Mouse (Mus musculus) thymus, postnatal 0 days (tissue): Measurements from ENCODE around the gene Ankrd22. TPM values are rescaled to one million over a fixed set of nuclear protein-coding genes. Genes with fewer than 3 reads are reported as not detected.
"Not testable (repeated sequence)": the region's sequence is repeated elsewhere in the genome, so short reads cannot be mapped to it uniquely, and the experiment has no call there.

Experiments used
- DNase-seq: peaks from one replicate; pipeline ENCODE4 v3.0.0-alpha.2; 2015; ENCODE audit warnings: low spot score
- polyA plus RNA-seq: library from polyadenylated mRNA; unstranded; fragments of >200 nt; fragmentation: Nextera tagmentation; extraction: Ambion mirVana; gene quantifications from 2 replicates; pipeline ENCODE4 v1.2.1, GENCODE M21; 2015

Gene Ankrd22
- polyA plus RNA-seq: 4.0 and 4.7 TPM in 2 replicates

DNA sequence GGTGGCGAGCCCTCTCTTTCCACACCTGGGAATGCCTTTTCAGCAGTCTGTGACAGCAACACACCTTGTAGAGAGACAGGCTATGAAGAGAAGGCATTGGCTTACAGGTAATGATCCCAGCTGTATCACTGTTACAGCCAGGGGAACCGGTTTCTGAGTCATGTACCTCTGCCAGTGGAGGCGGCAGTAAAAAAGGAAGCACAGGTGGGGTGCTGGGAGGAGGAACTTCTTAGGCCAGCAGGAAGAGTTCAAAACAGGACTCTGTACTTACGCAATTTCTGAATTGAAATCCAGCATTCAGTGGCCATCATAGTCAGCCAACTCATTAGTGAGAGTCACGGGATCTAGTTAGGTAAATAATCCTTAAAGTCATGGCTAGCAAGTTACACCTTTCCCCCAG is at the start of gene Ankrd22:
TSS of gene Ankrd22 (minus strand) at position 163 of the 400 bp plus-strand sequence.
- no peak for DNase-seq

DNA sequence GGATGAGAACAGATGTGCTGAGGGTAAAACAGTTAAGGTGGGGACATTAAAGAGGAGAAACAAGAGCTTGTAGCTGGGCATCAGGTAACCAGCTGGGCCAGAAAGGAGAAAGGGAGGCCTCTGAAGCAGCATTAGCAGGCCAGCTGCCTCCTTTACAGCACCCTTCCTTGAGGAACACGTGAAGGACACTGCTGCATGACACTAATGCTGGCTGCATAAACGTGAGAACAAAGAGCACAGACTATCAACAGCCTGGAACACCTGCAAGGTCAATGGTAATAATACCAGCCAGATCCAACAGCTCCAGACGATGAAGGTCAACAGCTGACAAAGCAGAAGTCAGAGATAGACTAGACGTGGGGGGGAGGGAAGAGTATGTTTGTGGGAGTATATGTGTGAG is 48.3 kb upstream of the Ankrd22 start:
- DNase-seq: no peak

DNA sequence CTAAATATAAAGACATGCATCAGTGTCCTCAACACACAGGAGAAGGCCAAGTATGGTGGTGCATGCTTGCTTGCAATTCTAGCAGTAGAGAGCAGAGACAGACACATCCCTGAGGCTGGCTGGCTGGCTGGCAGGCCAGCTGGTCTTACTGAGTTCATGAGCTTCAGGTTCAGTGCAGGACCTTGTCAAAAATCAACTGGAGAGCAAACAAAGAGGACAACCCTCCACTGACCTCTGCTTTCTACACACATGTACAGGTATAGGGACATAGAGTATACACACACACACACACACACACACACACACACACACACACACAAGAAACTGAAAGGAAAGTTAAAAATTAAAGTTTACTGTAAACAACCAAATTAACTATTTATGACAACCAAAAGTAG is 47.4 kb upstream of the Ankrd22 start:
- DNase-seq: no peak

DNA sequence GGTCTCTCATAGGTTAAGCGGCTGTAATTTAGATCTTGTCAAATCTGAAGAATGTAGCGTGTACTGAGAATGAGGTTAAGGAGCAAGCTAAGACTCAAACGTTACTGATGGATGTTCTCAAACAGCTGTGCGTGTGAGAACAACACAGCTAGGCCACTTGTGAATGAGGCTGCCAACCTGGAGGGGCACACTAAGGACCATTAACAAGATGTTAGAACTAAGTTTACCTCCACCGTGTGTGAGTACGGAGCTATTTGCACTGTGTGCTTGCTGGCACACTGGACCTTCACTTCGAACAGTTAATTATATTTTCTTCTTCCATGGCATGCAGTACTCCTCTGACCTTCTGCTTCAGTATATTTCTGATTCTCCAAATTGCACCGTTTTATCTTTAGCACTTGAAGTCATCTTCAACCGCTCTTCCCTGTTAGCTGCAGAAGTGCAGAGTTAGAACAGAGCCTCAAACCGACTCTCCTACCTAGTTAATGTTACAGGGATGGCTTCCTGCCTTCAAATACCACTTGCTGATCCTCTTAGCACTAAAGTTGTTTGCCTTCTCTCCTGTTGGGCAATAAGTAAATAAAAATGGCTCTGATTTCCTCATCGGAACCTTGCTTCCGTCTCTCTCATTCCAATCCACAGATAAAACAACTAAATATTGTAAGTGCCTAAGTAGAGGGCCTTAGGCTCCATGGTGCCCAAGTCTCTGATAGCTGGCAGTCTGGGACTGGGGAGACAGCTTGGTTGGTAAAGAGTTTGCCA is 46.8 kb upstream of the Ankrd22 start:
- DNase-seq: no peak

DNA sequence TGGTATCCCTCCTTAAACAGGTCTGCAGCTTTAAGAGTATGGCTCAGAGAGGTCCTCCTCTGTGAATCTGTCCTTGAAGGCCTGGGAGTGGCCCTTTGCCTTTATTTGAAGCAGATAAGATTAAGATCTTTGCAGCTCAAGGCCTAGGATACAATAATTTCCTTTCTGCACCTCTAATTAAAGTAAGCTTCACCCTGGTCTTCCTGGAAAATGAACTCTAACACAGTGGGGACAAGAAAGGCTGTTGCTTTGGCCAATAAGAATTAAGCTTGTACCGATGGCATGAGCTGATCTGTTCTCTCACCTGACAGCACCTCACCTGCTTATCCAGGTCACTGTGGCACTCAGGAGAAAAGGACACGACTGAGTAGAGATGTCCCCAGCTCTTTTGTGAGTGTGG is 45.0 kb upstream of the Ankrd22 start:
- no peak for DNase-seq

DNA sequence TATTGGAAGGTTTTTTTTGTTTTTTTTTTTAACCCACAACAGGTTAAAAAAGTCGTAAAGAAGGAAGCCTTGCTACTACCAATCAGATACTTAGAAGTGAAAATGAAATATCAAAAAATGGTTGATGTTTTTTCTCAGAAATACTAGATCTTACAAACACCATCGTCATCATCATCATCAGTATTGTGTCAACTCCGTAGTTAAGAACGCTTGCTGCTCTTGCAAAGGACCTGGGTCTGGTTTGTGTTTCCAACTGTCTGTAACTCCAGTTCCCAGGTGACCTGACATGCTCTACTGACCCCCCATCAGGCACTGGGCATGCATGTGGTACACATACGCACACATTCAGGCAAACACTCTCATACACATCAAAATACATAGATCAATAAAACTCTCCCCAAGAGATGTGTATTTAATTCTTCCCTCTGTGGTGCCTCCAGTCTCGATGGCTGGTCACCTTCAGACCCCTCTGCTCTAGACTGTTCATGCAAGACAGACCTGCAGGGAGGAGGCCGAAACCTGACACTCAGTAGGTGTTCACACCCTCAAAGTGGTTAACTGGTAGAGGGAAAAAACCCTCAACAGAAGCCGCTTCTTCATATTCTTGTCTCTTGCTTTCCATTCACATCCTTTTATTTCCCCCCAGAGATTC is 44.2 kb upstream of the Ankrd22 start:
- no peak for DNase-seq

DNA sequence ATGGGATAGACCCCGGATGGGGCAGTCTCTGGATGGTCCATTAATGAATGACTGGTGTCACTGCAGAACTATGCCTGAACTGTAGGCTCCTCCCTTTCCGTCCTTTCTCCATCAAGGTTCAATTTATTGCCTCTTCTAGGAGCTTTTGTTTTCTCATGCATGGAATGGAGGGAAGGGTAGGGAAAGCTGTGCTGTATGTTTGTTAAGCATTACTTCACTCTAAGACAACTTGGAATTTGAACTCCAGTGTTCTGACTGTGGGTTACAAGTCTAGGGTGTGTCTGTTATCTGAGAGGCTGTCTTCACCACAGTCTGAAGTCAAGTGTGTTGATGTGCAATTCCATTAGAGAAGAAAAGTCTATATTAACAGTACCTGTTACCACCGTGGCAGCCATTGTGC is 43.2 kb upstream of the Ankrd22 start:
- no peak for DNase-seq

DNA sequence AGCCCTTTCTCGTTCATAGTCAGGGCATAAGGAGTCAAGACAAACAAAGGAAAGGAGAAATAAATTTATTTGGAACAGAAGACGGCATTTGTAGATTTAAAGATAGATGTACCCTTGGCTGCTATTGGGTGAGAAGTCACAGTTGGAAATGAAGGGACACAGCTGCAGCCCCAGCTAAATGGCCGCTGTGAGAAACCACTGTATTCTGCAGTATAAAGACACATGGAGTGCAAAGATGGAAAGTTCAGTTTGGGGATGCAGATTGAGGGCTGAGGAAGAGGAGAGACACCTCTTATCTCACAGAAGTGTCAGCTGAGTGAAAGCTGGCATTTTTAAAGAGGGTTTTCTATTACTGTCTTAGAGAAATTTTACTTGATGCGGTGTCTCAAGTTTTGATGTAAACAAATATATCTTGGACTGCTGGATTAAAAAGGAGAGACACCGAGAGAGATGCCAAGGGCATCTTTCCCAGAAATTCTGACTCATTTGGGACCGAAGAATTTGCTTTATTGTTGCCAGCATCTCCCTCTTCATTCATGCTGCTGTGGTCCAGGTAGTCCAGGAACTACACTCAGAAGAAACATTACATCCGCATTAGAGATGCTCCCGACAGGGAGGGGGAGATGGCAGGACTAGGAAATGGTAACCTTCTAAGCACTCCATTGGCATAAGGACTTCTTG is 41.0 kb upstream of the Ankrd22 start:
- no peak for DNase-seq

DNA sequence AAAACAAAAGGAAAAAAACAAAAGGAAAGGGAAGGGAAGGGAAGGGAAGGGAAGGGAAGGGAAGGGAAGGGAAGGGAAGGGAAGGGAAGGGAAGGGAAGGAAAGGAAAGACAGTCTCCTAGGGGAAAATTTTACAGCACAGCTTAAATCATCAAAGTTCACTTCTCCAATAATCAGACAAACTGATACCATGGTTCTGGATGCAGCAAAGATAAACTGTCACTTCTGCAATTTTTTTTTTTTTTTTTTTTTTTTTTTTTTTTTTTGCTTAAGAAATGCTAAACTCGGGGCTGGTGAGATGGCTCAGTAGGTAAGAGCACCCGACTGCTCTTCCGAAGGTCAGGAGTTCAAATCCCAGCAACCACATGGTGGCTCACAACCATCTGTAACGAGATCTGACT is 40.3 kb upstream of the Ankrd22 start:
- DNase-seq: not testable (repeated sequence)

DNA sequence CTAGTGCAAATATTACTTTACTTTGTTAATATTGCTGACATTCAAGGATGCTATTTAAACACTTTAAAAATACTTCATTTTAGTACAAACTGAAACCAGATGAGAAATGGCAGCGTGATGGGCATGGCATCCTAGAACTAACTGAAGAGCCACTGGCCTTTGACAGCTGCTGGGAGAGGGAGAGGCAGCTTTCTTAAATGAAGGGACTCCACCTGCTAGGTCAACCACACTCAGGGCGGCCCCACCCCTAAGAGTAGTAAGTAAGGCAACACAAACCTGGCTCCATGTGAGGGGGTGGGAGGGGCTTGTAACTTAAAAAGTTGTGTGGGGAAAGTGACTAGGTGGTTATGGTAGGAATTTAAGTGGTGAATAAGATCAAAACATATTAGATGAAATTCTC is 36.8 kb upstream of the Ankrd22 start:
- DNase-seq: peak; percentile 28

DNA sequence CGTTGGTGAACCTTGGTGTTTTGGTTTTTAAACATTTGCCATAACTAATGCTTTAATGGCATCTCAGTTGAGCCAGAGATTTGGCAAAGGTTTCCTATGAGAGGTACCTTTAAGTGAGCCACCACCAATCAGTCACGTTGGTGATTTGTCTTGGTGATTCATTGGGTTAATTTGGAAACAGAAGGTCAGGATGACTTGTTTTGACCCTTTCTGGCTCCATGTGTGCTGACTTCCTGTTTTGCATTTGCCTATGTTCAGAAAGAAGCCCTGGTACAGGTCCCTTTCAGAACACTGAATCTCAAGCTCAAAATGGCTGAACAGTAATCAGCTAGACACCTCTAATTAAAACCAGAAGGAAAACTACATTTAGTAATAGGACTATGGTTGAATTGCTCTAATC is 33.6 kb upstream of the Ankrd22 start:
- DNase-seq: no peak

DNA sequence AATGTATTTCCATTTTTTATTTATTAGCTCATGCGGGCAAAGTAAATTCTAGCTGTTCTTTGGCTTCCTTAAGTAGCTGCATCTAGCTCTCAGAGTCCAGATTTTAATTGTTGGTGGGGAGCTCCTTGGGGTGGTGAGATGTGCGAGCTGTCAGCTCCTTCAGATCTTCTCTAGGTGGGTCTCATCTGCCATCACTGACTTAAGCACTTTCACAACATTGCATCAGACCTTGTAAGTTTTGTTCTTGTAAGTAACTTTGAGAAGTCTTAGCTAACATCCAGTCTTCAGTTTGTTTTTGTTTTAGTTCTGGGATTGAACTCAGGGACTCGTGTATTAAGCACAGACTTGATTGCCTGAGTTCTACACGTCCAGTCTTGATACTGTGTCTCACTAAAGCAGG is 33.0 kb upstream of the Ankrd22 start:
- DNase-seq: no peak

DNA sequence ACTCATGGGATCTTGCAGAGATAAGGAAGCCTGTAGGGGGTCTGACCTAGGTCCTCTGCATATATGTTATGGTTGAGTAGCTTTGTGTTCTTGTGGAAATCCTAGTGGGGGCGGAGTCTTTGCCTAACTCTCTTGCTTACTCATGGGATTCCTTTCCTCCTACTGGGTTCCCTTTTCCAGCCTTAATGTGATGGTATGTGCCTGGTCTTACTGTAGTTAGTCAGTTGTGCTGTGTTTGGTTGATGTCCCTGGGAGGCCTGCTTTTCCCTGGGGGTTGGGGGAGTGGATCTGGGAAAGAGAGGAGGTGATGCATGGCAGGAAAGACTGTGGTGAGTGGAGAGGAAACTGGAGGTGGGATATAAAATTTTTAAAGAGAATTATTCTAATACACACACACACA is 32.2 kb upstream of the Ankrd22 start:
- no peak for DNase-seq

DNA sequence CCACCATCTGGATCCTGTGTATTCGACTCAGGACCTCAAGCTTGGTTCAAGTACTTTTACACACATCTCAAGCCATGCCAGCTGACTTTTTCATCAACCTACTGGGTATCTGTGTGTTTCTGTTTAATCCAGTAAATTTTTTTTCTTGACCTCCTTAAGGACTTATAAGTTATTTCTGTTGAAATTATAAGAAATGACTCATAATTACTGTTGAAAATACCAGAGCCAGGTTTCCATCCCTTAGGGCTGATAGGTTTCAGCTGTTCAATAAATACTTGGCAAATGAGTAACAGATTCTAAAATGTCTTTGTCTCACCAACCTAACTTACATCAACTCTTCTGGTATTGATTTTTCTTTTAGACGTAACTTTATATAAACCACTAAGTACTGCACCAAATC is 29.2 kb upstream of the Ankrd22 start:
- no peak for DNase-seq

DNA sequence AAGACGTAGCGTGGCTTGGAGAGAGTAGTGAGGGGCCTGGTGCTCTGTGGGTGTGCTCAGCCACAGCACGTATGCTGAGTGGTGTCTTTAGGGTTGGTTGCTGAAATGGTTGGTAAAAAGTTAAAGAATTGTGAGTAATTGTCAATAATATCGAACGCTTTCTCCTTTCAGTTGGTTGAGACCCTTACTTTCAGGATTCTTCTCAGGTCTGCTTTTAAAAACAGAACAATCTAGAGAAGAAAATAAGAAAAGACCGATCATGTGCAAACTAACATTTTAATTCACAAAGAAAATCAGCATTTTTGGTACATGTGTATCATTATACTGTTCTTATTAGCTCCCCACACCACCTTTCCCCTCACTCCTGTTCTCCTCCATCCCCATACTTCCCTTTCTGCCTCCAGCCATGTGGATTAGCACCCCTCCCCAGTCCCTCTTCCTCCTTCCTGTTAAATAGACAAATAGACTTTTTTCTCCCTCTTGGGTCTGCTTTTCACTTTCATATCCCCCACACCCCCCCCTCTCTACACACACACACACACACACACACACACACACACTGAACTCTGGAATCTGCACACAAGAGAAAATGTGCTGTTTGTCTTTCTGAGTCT is 28.4 kb upstream of the Ankrd22 start:
- DNase-seq: no peak

DNA sequence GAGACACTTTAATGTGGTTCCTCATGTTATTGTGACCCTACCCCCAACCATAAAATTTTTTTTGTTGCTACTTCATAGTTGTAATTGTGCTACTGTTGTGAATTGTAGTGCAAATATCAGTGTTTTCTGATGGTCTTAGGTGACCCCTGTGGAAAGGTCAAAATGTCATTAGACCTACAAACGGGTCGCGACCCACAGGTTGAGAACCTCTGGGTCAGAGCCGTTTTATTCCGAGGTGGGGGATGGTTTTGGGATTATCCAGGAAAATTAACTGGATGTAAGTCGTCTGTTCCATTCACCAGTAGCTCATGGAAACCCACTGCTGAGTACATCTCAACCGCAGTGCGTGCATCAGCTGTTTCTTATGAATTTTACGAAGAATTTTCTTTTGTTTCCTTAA is 27.8 kb upstream of the Ankrd22 start:
- DNase-seq: no peak

DNA sequence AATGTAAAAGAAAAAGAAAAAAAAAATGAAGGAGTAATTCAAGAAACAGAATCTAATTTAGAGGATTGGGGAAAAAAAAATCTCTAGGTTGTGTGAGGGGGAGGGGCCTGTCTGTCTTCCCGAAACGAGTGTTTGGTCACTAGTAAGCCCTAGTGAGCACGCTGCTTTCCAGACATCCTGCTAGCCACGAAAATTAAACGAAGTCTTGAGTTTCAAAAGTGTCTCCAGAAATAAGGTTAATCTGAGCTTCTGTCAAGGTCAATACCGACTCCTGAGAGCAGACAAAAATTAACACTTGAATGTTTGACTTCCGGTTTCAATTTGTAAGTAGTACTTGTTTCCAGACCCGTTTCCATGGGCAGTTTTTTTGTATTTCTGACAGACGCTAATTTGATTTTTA is 27.3 kb upstream of the Ankrd22 start:
- DNase-seq: peak; percentile 46

DNA sequence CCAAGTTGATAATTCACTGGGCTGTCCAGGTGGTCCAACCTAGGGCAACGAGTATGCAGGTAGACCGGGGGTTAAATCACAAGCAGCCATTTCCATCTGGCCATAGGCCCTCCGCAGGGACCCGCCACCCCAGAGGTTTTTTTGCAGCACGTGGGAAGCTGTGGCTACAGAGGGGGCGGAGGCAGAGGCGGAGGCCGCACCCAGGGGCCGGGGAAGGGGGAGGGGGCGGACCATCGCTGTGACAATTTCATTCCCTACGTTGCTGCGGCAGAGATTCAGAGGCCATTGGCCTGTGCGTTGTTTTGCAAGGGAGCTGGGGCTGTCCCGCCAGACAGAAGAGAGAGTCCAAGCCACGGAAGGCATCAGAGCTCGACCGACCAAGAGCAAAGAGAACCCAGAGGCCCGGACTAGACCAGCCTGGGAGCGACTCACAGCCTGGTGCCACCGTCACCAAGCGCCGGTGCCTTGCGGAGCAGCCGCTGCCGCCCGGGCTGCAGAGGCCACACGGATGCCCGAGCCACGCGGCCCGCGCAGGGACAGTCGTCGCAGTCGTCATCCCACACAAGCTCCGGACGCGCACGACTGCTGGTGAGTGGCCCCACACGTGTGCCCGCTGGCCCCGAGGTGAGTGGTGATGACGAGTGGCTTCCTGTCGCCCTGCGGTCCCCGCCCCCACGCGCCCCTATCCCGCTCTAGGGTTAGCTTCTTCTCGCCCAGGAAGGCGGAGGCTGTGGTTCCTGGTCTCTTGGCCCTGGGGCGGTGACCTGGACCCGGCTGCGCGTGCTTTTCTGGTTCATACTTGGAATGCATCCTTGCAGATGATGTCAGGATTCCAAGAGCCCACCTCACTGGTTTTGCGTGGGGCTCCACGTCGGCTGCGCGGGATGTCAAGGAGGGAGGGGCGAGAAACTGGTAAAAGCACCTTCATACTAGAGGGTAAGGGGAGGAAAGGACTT is 26.4 kb upstream of the Ankrd22 start, which contains the start of gene Stambpl1:
TSS of gene Stambpl1 (plus strand) at position 222 of the 956 bp plus-strand sequence.
- DNase-seq: peak; percentile 88

DNA sequence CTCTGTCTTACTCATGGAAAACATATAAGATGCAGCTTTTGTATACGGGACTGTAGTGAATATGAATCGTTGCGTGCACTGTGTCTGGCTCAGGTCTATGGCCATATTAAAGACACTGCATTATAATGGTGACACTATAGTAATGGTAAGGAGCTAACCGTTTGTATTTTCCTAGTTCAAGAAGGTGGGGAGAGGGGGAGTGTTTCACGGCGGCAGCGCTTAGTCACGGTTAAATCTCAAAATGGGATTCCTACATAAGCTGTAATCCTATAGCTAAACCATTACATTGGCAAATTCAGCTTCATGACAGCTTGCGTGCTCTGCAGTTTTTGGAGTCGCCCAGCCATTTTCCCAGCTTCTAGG is 25.8 kb upstream of the Ankrd22 start:
- DNase-seq: no peak

DNA sequence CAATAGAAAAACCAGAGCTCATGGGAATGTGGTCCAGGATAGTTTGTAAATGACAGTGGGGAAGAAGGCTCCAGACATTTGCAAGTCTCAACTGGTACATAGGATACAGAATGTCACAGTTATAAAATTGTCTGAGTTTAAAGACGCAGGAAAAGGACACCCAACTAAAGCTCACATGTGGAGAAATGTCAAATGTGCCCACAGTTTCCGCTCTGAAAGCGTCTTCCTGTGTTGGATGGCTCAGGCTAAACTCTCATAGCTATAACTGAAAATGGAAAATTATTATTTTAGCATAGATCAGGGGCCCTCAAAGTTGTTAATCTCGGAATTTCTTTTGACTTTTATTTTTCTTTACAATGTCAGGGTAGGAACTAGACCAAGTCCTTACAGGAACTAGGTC is 21.0 kb upstream of the Ankrd22 start:
- DNase-seq: peak; percentile 54

DNA sequence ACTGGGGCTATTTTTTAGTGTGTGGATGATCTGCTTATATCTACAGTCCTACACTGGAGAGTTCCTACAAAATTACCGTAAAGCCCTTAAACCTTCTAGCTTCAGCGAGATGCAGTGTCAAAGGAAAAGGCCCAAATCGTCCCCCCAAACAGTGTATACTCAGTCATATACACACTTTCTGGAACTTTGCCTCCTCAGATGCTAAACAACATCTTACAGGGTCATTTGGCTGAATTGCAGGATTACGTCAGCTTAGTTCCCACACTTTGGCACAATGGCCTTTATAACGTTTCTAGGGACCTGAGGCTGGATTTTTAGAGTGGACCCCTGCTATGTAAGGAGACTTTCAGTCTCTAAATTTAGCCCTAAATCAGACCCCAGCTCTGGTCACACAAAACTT is 16.6 kb upstream of the Ankrd22 start:
- no peak for DNase-seq
